Mouse (Mus musculus) cerebellum, adult 11 months (tissue): ENCODE data around the gene Chst5.
"Not testable (repeated sequence)": the region's sequence is repeated elsewhere in the genome, so short reads cannot be mapped to it uniquely, and the experiment has no call there.

ENCODE experiments used
- DNase-seq: peaks from one replicate; pipeline ENCODE4 v3.0.0; 2022

Gene Chst5

DNA sequence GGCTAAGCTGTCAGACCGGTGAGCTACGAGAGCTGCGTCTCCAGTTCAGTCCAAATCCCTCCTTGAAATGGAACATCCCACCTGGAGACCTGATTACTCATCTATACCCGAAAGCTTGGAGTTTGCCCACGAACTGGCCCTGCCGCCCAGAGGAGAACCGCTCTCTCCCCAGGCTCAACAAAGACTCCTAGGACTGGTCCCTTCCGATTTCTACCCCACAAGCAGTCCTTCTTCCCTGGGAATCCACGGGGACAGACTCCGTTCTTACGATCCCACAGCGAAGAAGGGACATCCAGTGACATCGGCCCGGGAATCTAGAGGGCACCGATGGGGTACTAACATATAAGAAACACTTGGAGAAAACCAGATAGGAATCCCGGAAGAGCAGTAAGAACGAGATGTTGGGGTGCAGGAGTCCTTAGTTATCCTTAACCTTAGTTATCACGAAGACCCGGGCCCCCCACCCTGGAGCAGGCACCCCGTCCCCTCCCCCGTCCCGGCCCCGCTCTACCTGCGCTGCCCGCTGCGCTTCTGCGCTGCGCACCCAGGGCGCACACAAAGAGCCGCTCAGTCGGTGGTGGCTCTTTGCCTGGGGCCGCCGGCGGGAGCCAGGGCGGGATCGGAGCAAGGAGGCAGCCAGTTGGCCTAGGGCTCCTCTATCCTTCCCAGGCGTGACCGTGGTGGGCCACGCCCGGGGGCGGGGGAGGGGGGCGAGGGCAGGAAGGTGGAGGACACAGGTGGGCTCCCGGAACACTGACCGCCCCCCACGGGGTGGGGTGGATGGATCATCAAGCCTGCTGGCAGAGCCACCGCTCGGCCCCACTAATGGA lies at the start of gene Chst5:
TSS of gene Chst5 (minus strand) at position 827 of the 830 bp plus-strand sequence.
- peak; percentile 35 for DNase-seq

DNA sequence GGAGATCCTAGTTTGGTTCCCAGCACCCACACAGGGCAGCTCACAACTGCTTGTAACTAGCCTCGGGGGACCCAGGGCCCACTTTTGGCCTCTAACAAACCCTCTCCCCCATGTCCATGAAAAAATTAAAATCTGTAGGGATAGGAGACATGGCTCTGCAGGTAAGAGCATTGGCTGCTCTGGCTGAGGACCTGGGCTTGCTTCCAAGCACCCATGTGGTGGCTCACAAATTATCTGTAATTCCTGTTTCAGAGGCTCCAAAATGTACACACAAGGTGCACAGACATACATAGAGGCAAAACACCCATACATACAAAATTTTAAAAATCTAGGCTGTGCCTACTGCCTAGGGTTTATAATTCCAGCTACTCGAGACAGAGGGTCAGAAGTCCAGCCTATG lies 47.0 kb upstream of the Chst5 start:
- DNase-seq = no peak

DNA sequence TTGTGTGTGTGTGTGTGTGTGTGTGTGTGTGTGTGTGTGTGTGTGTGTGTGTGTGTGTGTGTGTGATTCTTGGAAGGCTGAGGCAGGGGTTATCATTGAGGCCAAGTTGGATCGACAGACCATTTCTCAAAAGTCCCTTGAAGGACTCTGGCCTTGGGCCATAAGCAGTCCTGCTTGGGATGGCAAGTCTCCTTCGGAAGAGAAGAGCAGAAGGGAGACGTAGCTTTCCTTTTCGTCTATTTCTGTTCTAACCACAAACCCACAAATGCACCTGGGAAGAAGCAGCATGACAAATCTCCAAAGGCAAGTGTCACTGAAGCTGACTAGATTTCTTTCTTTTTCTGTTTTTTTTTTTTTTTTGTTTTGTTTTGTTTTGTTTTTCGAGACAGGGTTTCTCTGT lies 45.6 kb upstream of the Chst5 start:
- DNase-seq = no peak

DNA sequence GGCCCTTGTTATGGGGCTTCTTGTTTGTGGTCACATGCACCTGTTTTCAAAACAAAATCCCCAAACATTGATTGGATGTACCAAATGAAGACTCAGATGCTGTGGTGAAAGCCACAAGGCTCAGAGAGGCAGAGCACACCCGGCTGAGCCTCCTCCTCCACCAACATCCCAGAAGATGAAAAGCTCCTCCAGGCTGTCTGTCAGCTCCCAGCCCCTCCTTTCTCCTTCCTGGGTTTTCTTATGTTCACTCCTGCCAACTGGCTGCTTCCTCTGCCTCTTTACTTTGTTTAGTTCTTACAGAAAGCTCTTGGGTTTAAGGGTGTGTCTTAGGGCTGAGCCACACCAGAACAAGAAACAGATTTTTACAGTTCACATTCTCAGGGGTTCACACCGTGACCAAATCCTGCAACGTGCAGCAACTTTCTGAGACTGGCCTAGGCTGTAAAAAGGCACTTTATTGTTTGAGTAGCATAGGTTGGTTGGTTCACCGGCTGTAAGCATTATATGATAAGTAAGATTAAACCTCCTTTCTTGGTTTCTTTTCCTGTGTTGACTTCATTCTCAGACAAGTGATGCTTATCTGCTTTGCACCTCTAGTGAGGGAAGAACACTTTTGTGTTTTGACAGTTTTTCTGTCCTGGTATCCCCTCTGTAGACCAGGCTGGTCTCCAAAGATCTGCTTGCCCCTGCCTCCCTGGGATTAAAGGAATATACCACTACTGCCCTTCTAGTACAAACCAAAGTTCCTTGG lies 44.8 kb upstream of the Chst5 start:
- no peak for DNase-seq

DNA sequence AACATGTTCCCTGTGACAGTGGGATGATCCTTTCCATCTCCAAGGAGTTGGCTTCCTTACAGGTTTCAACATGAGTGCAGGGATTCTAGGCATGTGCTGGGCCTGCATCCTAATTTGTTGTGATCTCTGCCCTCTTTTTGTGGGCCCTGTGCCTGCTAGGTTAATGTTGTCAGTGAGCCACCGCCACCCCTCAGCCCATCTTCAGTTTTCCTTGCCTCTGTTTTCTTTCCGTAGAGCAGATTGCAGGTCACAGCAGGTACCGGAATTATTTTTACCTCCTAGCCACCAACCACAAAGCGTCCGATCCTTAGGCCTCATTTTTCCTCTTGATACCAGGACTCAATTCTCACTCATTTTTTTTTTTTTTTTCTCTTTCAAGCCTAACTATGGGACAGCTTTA lies 41.7 kb upstream of the Chst5 start:
- DNase-seq = peak; percentile 59

DNA sequence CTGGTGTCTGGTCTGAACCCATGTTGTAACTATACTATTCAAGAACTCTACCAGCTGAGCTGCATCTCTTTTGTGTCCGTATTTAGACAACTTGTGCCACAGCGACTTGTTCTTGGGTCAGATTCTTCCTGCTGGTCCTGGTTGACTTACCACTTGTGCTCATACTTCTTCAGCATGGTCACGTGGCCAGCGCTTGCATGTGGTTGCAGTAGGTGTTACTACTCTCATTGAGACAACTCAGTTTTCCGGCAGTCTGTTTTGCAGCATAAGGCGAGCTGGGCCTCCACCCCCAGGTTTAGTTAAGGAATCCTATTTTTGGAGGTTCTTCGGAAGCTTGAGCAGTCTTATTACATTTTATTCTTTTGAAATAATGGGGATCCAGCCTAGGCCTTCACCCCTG lies 41.1 kb upstream of the Chst5 start:
- no peak for DNase-seq

DNA sequence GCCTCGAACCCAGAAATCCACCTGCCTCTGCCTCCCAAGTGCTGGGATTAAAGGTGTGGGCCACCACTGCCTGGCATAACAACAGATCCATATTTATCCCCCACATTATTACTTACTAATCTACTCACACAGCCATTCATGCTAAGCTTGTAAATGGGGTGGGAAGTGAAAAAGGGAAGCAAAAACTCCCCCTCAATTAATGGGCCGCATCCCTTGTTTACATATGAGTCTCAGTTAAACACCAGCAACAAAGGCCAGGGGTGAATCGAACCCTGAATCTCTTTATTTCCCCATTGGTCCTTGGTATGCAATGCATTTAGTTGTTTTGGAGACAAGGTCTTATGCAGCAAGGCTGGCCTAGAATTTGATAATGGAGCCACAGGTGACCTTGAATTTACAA lies 40.6 kb upstream of the Chst5 start:
- no peak for DNase-seq

DNA sequence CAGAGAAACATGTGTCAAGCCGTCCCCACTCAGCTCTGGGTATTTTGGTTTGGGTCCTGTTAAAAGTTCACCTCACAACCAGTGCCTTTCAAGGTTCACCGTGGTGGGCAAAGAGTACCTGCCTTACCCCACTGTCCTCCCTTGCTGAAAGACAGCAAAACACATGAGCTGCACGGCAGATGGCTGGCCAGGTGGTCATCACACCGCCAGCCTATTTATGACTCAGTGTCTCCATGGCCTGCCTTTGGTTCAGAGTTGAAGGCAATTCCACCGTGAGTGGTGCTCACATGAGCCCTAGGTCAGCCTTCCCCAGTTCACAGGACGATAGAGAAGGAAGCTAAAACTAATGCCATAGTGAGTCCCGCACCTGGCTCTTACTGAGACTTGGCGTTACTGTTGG lies 37.7 kb upstream of the Chst5 start:
- DNase-seq = peak; percentile 50

DNA sequence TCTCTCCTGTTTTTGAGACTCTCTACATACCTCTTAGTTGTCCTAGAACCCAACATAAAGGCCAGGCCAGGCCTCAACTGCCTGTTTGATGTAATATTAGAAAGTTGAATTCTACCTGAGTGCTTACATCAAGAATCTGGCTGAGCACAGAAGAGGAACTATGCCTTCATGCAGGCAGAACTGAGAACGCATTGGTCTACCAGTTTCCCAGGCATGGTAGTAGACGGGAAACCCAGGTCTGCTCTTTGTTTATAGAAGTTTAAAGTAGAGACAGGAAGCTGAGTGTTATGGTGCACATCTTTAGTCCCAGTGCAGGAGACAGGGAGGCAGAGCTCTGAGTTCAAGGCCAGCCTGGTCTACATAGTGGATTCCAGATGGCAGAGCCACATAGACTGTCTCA lies 36.9 kb upstream of the Chst5 start:
- no peak for DNase-seq

DNA sequence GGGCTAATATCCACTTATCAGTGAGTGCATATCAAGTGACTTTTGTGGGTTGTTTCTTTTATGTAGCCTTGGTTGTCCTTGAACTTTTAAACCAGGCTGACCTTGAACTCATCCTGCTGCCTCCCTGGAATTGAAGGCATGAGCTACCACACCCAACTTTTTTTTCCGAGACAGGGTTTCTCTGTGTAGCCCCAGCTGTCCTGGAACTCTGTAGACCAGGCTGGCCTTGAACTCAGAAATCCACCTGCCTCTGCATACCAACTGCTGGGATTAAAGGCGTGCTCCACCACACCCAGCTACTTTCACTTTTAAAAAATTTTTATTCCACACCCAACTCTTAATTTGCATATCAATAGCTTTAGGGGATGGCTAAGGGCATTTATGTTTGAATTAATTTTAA lies 33.3 kb upstream of the Chst5 start:
- no peak for DNase-seq

DNA sequence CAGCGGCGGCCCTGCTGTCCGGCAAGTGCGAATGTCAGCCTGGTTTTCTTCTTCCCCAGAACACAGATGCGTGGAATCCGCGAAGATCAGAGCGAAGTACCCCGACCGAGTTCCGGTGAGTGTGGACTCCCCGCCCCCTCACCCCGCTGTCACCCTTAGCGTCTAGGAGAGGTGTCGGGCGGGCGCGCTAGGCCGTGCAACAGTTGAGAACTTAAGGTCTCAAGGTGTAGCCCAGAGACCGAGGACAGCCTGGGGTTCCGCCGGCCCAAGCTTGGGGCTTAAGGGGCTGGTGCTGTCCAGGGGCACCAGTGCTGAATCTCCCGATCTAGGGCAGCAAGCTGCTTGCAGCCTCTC lies 30.8 kb upstream of the Chst5 start:
- no peak for DNase-seq

DNA sequence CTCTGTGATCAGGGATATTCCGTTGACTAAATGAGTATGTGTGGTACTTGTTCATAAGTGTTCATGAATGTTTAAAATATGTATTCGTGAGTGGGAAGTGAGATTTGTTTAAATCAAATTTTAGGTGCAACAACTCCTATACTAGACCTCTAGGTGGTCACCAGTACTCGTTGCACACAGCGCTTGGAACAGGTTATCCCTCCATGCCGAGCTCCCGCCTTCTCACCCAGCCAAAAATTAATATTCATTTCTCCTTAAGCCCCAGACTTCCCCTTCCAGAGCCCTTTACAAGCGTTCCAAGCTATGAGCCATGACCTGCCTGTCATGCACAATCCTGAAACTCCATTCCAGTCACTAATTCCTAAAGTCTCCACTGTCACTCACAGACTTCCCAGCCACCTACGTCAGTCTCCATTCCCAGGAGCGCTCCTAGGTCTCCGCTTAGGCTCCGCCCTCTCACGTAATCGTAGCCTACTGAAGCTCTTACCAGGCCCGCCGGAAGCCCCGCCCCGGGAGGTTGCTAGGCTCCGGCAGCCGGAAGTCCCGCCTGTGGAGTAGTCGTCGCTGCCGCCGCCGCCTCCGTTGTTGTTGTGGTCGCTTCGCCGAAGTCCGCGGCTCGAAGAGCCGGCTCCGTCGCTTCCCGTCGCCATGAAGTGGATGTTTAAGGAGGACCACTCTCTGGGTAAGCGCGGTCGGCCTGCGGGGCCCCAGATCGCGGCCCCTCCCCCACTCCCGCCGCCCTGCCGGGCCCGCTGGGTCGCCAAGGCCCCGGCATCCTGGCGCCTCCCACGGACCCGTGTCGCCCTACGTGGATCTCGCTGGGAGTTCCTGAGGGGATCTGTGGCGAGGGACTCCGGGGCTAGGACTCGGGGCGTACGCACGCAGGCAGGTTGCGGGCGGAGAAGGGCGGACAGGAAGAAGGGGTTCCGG lies 30.2 kb upstream of the Chst5 start, which contains the start of gene Gabarapl2:
TSS of gene Gabarapl2 (plus strand) at position 533 of the 930 bp plus-strand sequence.
- DNase-seq = peak; percentile 97

DNA sequence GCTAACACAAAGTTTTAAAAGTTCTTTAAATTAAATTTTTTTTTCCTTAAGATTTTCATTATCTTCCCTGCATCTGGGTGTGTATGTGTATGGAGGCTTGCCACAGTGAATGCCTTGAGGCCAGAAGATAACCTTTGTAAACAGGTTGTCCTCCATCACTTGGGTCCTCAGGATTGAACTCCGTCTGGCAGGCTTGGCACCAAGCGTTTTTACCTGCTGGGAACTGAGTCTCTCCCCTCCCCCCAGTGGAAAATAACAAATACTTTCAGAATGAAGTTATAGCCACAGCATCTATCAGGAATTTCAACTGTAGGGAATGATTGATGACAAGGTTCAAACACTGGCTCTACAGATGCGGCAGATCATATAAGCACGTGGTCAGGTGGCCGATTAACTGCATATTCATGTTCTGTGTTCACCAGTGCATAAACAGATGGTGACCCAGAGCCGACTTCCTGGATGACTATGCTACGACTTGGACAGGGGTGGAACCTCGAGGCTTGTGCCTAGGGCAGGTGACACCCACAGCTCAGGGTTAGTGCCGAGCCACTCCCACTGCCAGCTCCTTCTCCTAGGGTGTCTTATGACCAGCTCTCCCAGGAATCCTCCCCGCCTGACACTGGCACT lies 29.4 kb upstream of the Chst5 start:
- peak; percentile 53 for DNase-seq

DNA sequence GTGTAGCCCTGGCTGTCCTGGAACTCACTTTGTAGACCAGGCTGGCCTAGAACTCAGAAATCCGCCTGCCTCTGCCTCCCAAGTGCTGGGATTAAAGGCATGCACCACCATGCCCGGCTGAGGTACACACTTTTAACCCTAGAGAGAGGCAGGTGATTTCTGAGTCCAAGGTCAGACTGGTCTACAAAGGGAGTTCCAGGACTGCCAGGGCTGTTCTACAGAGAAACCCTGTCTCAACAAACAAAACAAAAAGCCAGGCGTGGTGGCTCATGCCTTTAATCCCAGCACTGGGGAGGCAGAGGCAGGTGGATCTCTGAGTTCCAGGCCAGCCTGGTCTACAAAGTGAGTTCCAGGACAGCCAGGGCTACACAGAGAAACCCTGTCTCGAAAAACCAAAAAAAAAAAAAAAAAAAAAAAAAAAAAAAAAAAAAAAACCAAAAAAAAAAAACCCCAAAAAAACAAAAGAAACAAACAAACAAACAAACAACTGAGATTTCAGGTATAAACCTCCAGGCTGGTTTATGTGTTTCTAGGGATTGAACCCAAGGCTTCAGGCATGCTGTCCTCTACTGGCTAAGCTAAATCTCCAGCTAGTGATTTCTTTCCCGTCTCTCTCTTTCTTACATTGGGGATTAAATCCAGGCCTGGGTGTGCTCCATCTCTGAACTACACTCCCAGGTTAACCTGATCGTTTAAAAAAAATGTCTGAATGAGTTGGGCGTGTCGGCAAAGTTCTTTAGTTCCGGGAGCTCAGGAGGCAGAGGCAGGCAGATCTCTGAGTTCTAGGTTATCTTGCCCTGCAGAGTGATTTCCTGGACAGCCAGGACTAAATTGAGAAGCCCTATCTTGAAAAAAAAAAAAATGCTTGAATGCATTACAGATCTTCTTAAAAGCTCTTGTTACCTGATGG lies 28.1 kb upstream of the Chst5 start:
- not testable (repeated sequence) for DNase-seq

DNA sequence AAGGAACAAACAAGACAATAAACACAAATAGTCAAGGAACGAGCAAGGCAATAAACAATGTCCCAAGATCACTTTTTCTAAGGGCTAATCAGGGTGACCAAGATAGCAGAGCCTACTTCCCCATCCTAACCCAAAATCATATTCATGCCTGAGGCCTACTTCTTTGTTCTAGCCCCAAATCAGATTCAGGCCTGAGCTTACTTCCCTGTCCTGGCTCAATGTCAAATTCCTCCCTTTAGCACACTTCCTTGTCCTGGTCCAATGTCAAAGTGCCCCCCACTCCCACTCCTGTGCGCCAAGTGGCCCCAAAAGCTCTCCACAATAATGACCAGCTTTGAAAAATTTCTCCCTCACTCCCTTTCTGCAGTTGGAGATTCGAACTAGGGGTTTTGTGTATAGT lies 26.9 kb upstream of the Chst5 start:
- no peak for DNase-seq

DNA sequence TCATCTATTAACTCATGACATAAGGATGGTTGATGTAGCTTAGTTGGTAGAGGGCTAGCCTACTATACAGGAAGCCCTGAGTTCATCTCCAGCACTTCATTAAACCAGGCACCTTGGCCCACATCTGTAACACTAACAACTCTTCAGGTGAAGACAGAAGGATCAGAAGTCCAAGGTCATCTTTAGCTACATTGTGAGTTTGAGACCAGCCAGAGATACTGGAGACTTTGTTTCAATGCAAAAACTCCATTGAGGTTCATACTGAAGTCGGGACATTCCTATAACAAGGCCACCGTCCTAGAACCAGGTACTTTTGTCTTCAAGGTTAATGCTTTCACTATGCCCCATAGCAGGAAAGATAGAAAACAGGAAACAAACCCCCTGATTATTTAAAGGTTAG lies 24.0 kb upstream of the Chst5 start:
- DNase-seq = no peak

DNA sequence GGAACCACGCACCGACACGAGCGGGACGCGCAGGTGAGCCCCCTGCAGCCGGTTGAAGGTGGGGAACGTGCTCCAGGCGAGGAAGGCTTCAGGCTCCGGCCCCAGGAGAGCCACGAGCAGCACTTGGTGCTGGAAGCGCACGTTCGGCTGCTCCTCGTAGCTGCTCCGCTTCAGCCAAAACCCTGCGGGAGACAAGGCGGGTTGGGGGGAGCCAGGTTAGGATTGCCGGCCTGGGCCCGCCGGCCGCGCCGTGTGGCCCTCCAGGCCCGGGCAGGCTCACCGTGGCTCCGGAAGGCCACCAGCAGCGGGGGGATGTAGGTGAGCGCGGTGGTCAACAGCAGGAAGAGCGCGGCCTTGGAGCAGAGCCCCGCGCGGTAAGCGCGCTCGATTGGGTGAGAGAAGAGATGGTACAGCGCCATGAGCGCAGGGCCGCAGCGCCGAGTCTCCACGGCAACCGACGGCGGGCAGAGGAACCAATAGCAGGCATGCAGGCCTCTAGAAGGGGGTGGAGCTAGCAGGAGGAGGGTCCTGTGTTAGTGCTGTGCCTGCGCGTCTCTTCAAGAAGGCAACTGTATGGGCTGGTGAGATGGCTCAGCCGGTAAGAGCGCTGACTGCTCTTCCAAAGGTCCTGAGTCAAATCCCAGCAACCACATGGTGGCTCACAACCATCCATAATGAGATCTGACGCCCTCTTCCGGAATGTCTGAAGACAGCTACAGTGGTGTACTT lies 23.3 kb upstream of the Chst5 start, which contains the start of gene Tmem231:
TSS of gene Tmem231 (minus strand) at position 534 of the 729 bp plus-strand sequence.
- peak; percentile 87 for DNase-seq

DNA sequence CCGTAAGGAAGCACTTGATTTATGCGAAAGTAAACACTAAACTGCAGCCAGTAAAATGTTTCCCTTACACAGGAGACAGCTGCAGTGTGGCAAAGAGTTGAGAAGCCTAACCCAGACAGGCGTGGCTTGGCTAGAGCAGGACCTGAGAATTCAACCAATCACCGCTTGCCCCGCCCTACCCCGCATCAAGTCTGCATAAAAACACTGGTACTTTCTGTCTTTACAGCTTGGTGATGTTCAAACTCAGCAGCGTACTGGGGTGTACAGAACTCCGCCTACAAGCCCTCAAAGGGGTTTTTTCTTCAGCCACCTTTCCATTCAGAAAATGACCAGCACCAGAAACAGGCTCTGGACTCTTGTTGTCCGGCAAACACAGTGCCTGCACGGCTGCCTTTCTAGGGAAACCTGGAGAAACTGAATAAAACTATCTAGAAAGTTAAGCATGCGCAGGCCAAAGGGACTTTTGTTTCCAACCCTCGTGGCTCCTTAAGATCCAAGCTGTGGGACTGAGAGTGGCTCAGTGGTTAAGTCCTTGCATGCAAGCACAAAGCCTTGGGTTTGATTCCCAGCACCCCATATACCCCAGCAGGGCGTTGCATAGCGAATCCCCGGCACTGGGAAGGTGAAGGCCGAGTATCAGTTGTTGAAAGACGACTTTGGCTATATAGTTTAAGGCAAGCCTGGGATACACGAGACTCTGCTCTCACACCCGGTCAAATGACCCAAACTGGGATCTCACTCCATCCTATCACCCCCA lies 22.5 kb upstream of the Chst5 start:
- peak; percentile 54 for DNase-seq

DNA sequence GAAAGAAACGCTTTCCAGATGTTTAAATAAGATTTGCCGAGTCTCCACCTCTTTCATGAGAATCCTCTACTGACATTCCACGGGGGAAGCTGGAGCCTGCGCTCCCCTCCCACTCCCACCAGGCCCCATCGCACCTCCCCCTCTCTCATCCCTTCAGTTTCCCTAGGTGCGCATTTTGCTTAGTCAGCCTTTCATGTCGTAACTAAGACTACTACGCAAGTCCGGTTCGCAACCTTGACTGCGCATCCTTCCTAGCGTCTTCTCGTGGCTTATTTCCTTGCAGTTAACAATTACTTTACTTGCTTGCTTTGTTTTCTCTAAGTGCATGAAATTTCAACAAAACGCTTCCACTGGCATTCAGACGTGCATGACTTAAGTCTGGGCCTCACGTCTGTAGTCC lies 21.5 kb upstream of the Chst5 start:
- DNase-seq = no peak
